ENCODE assay signal across 25 mouse cellular contexts in genomic region chr13:110784162-110784785, GRCm38 (mm10).
A peak's percentile ranks its signal among the peaks of the same experiment; 100 is the strongest.
DNase-seq lines count a peak whose midpoint lies in the region; ATAC-seq and TF ChIP-seq lines count a peak whose summit lies in the region.
"Had no signal": no experiment of that assay in that cellular context is flagged by ENCODE, and none has a peak within 500 bp of the region (broad histone marks: within the 10 kb centered on the region; RNA-seq: fewer than 3 reads in every experiment).

No protein-coding gene starts in this region.

- H3K27ac ChIP-seq in intestine, embryonic 15.5 days: no peak overlapping the region
- H3K27ac ChIP-seq in intestine, postnatal 0 days (ENCODE audit: low read depth, low read length): no peak overlapping the region
- no peak overlapping the region for H3K27ac ChIP-seq in embryonic facial prominence, embryonic 13.5 days
- H3K27ac ChIP-seq: forebrain, embryonic 12.5 days; heart, embryonic 15.5 days; hindbrain, embryonic 15.5 days; limb, embryonic 13.5 days; liver, embryonic 12.5 days had no signal

- WGBS in intestine, embryonic 15.5 days: 71% methylated on average over 12 of the region's 12 CpGs
- WGBS in intestine, postnatal 0 days: 53% methylated on average over 12 of the region's 12 CpGs
- WGBS in embryonic facial prominence, embryonic 13.5 days: 30% methylated on average over 12 of the region's 12 CpGs

- no peaks in the 10 kb centered on the region for H3K27me3 ChIP-seq in intestine, embryonic 15.5 days (replicated peaks)
- no peaks in the 10 kb centered on the region for H3K27me3 ChIP-seq in intestine, postnatal 0 days (replicated peaks; ENCODE audit: control insufficient read depth, insufficient read depth, low read length)
- H3K27me3 ChIP-seq in embryonic facial prominence, embryonic 13.5 days: no peaks in the 10 kb centered on the region
- H3K27me3 ChIP-seq: forebrain, embryonic 12.5 days; heart, embryonic 15.5 days; hindbrain, embryonic 15.5 days; limb, embryonic 13.5 days; liver, embryonic 12.5 days had no signal

- H3K4me3 ChIP-seq in intestine, embryonic 15.5 days (replicated peaks): no peak overlapping the region
- H3K4me3 ChIP-seq in intestine, postnatal 0 days (ENCODE audit: low read depth, low read length): no peak overlapping the region
- no peak overlapping the region for H3K4me3 ChIP-seq in embryonic facial prominence, embryonic 13.5 days
- H3K4me3 ChIP-seq: forebrain, embryonic 12.5 days; heart, embryonic 15.5 days; hindbrain, embryonic 15.5 days; limb, embryonic 13.5 days; liver, embryonic 12.5 days had no signal

- H3K9me3 ChIP-seq in intestine, embryonic 15.5 days: no peaks in the 10 kb centered on the region
- no peaks in the 10 kb centered on the region for H3K9me3 ChIP-seq in intestine, postnatal 0 days (ENCODE audit: control insufficient read depth)
- no peaks in the 10 kb centered on the region for H3K9me3 ChIP-seq in embryonic facial prominence, embryonic 13.5 days
- H3K9me3 ChIP-seq: forebrain, embryonic 12.5 days; heart, embryonic 15.5 days; hindbrain, embryonic 15.5 days; limb, embryonic 13.5 days; liver, embryonic 12.5 days had no signal

- peak overlapping the region; percentile 26; the same call in 1 of the 2 replicates for H3K4me2 ChIP-seq in intestine, embryonic 15.5 days (replicated peaks)
- H3K4me2 ChIP-seq in intestine, postnatal 0 days (replicated peaks; ENCODE audit: low read depth): no peak overlapping the region
- peak overlapping the region; percentile 31; the same call in 1 of the 2 replicates for H3K4me2 ChIP-seq in embryonic facial prominence, embryonic 13.5 days
- H3K4me2 ChIP-seq: forebrain, embryonic 12.5 days; heart, embryonic 15.5 days; hindbrain, embryonic 15.5 days; limb, embryonic 13.5 days; liver, embryonic 12.5 days; midbrain, embryonic 11.5 days had no signal

- H3K36me3 ChIP-seq in intestine, embryonic 15.5 days: no peaks in the 10 kb centered on the region
- no peaks in the 10 kb centered on the region for H3K36me3 ChIP-seq in intestine, postnatal 0 days (ENCODE audit: control insufficient read depth, insufficient read depth)
- H3K36me3 ChIP-seq in embryonic facial prominence, embryonic 13.5 days: no peaks in the 10 kb centered on the region
- H3K36me3 ChIP-seq: forebrain, embryonic 12.5 days; heart, embryonic 15.5 days; hindbrain, embryonic 15.5 days; limb, embryonic 13.5 days; liver, embryonic 12.5 days had no signal

- no peak for ATAC-seq in intestine, embryonic 15.5 days
- ATAC-seq in intestine, postnatal 0 days: no peak
- no peak for ATAC-seq in embryonic facial prominence, embryonic 13.5 days (ENCODE audit: insufficient number of reproducible peaks, insufficient read depth, low FRiP score, low TSS enrichment, low read depth)
- ATAC-seq: activated CD4-positive, CD25-positive, alpha-beta regulatory T cell, adult 4 months; liver, embryonic 12.5 days had no signal

- peak; percentile 26 for DNase-seq in embryo, embryonic 10 days (ENCODE audit: low spot score)
- DNase-seq in embryo, embryonic 9.5 days (ENCODE audit: extremely low spot score): no peak
- peak; percentile 43 for DNase-seq in right cerebral cortex, adult 18-20 months
- DNase-seq in right cerebral cortex, postnatal 25 days: no peak
- no peak for DNase-seq in gastrocnemius, postnatal 4 days (ENCODE audit: low spot score in 2 of 2)
- DNase-seq: adrenal gland, postnatal 10 days; cerebellum, adult 11 months; cerebellum, postnatal 10 days; gastrocnemius, postnatal 36 days; kidney, adult 9 months; kidney, postnatal 14 days; layer of hippocampus, postnatal 36 days; lung, adult 18-20 months; lung, postnatal 10 days; thymus, postnatal 14 days had no signal

- H3K9ac ChIP-seq in intestine, embryonic 15.5 days: no peak overlapping the region
- no peak overlapping the region for H3K9ac ChIP-seq in intestine, postnatal 0 days (ENCODE audit: low read depth, low read length)
- H3K9ac ChIP-seq in embryonic facial prominence, embryonic 13.5 days: no peak overlapping the region
- H3K9ac ChIP-seq: forebrain, embryonic 12.5 days; heart, embryonic 15.5 days; hindbrain, embryonic 15.5 days; limb, embryonic 13.5 days; liver, embryonic 12.5 days had no signal

- no peak for TF ChIP-seq CTCF in intestine, postnatal 0 days (IDR thresholded peaks at IDR 0.05; ENCODE audit: low read depth)

- no peaks in the 10 kb centered on the region for H3K4me1 ChIP-seq in intestine, embryonic 15.5 days (replicated peaks)
- no peaks in the 10 kb centered on the region for H3K4me1 ChIP-seq in intestine, postnatal 0 days (replicated peaks; ENCODE audit: control insufficient read depth, insufficient read depth, low read length)
- peaks cover 4% of the 10 kb centered on the region; the same call in 1 of the 2 replicates for H3K4me1 ChIP-seq in embryonic facial prominence, embryonic 13.5 days
- H3K4me1 ChIP-seq: forebrain, embryonic 12.5 days; heart, embryonic 15.5 days; hindbrain, embryonic 15.5 days; liver, embryonic 12.5 days had no signal

Comparison
In these comparisons a context has a peak if more than half of its experiments do, and no peak if none do; other contexts are left out.
1. DNase-seq: peak in embryo, embryonic 10 days (single experiment) and right cerebral cortex, adult 18-20 months (single experiment); none in embryo, embryonic 9.5 days (single experiment), right cerebral cortex, postnatal 25 days (single experiment) and gastrocnemius, postnatal 4 days (0 of 2).